Mouse (Mus musculus): ENCODE measurements around the gene Magi1.

Magi1 gene

GRCm38 (mm10) chr6:94200910-94201309 is 82.8 kb downstream of the Magi1 start:
- no peak for DNase-seq

- no peak for DNase-seq
Measured at GRCm38 (mm10) chr6:94199696-94200095, 84.0 kb downstream of the Magi1 start.

GRCm38 (mm10) chr6:94197831-94198230 is 85.9 kb downstream of the Magi1 start:
- DNase-seq, result no peak

- no peak for DNase-seq
Measured at GRCm38 (mm10) chr6:94195303-94195911, 88.3 kb downstream of the Magi1 start.

DNA sequence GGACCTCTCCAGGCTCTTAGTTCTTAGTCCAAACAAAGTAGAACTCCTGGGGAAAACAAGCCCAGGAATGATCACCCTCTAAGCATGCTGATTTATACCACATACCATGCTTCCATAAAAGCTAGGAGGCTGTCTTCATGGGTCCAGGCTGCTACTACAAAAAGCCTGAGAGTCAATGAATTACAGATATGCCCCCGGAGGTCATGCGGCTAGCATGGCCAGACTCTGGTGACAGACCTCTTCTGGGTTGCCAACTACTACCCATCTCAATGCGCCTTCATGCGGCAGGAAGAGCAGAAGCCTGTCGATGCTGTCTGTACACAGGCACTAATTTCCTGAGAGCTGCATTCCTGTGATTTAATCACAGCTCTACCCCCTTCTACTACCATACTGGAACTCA is 92.9 kb downstream of the Magi1 start:
- DNase-seq, result no peak

DNA sequence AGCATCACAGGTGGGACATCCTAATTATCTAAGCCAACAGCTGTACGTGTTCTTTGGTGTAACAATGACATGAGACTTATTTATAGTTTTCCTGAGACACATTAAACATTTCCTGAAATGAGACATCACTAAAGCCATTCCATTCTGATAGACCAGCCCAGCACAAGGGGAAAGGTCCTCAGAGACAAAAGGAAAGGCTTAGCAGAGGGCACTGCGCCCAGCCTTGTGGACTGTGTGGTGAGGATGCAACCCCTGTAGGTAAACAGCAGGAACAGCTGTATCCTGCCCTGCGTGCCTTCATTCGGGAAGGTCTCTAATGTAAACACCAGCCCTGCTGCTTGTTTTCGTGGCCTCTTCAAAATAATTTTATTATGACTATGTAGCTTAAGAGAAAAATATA is 94.3 kb downstream of the Magi1 start:
- DNase-seq, result no peak

GRCm38 (mm10) chr6:94186628-94187319 is 96.9 kb downstream of the Magi1 start:
- DNase-seq, result no peak

DNA sequence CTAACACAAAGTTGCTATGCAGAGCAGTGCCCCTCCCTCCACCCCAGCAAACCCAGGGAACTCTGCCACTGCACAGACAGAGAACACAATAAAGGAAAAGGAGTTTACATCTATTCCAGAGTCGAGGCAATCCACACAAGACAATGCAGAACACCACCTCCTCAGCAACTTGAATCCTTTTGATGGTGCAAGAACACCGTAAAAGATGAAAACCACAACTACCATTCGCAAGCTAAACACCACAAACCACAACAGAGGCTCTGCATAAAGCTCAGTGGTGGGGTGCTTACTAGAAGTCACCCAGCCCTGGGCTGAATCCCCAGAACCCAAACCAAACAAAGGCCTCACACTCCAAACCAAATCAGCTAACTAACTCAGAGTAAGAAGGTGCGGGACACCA is 99.4 kb downstream of the Magi1 start:
- no peak for DNase-seq

GRCm38 (mm10) chr6:94183354-94183851 is 100.3 kb downstream of the Magi1 start:
- DNase-seq, result no peak

- no peak for DNase-seq
Measured at GRCm38 (mm10) chr6:94181673-94182255, 102.0 kb downstream of the Magi1 start.

- no peak for DNase-seq
Measured at GRCm38 (mm10) chr6:94180331-94181150, 103.2 kb downstream of the Magi1 start.

GRCm38 (mm10) chr6:94177559-94177958 is 106.2 kb downstream of the Magi1 start:
- DNase-seq, result no peak

- DNase-seq, result no peak
Measured at GRCm38 (mm10) chr6:94176705-94177104, 107.0 kb downstream of the Magi1 start.

DNA sequence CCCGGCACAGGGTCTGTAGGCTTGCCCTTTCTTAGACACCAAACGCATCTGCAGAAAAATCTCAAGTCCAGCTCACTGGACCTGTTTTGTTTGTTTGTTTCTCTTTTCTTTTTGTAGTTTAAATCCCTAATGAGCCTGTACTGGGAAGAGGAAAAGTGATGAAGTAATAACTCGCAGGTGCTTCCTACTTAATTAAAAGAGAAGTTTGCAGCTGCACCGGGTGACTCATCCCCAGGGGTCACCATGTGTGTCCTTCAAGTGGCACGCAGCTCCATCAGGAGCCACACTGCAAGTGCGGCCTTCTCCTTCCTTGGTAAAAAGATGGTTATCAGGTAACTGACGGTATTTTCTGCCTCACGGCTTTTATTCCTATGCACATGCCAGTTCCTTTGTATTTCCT is 112.5 kb downstream of the Magi1 start:
- no peak for DNase-seq

DNA sequence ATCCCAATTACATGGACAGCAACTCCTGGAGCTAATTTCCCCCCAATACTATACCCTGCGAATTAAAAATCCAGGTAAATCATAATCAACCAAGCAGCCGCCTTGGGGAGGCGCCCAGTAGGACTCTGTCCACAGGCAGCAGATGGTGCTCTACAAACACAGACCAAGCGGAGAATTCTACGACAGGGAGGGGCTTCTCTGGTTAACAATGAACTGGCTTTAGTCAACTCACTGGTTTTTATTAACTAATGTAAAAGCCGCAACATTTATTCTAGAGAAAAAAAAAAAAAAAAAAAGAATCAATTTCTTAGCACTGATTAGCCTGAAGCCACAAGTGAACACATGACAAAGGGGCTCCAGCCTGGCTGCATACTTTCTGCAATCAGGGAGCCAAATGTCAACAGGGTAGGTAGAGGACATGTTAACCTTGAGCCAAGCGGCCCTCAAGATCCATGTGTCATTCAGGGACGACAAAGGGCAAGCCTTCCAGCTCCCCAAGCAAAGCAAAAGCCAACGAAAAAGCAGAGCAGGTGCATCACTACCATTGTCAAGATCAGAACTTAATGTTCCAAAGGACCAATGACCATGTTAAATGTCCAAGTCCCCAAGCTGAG is 114.0 kb downstream of the Magi1 start:
- no peak for DNase-seq

DNA sequence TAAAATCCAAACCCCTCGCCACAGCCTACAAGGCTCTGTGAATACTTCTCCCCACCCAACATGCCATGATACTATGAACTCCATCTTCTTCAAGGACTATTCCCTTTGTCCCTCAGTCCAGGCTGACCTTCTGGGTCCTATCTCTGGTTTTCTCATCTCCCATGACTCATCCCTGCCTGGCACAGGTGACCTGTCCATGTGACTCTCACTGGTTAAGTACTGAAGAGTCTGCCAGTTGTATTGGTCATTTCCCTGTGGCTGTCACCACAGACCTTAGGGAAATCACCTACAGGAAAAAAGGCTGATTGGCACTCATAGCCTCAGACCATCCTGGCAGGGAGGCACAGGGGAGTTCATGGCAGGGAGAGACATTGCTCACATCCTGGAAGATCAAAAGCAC is 117.8 kb downstream of the Magi1 start:
- DNase-seq, result no peak

DNA sequence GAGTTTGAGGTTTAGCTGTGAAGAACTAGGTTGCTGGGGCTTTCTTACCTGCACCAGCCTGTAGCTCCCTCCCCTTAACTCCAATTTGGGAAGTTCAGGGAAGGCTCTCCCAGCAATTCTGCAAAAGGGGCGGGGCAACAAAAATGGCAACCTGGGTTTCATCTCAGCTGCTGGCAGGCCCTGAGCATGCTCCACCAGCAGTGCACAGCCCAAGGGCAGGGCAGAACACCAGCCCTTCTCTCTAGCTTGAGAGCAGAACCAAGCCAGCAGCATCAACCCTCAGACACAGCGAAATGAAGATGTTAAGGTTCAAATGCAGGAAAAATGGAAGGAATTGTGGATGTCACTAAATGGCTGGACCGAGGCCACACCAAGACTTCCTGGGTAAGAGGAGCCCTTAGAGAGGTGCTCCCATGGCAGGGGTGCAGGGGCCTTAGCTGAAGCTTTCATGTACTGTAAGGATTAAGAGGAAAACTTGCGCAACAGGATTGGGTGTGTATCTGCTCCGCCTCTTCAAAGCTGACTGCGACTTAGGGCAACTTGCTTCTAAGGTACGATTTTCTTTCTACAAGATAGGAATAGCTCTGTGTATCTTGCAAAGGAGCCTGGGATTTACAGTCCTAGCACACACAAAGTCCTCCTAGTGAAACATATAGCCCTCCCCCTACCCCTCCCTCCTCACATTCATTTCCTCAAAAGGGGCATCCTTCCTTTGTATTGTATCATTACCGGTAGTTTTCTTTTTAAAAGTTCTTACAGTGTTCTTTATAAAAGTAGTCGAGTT is 118.8 kb downstream of the Magi1 start:
- DNase-seq, result no peak

- no peak for DNase-seq
Measured at GRCm38 (mm10) chr6:94163325-94163995, 120.3 kb downstream of the Magi1 start.

- DNase-seq, result no peak
Measured at GRCm38 (mm10) chr6:94162918-94163317, 120.8 kb downstream of the Magi1 start.

DNA sequence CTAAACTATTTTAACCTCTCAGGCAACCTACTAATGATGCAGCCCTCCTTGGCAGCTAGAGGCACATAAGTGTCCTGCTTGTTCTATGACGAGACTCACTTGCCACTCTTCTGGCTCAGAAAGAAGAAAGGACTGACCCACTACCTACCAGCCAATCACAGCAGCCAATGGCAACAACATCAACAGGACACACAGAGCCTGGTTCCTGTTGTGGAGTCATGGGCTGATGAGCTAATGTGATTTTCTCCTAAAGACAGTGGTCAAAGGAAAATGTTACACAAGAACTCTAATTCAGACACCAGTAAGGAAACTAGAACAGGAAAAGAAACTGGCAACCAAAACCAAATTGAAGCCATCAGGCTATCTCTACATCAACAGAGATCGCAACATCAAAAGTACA is 124.5 kb downstream of the Magi1 start:
- DNase-seq, result no peak

GRCm38 (mm10) chr6:94158119-94158848 is 125.4 kb downstream of the Magi1 start:
- no peak for DNase-seq
